Mouse (Mus musculus) bone marrow macrophage, adult 2 months (primary cell): ENCODE results near the gene Sart3. TPM values are rescaled to one million over a fixed set of nuclear protein-coding genes. Genes with fewer than 3 reads are reported as not detected.
"Not testable (repeated sequence)": the region's sequence is repeated elsewhere in the genome, so short reads cannot be mapped to it uniquely, and the experiment has no call there.

Source experiments
- H3K27ac ChIP-seq: 2 replicates; pipeline ENCODE4 v1.5.1; 2012; ENCODE audit warnings: low read depth, low read length; ENCODE audit not compliant: insufficient read depth
- H3K4me1 ChIP-seq: 2 replicates; pipeline ENCODE4 v1.6.1; 2012; ENCODE audit warnings: low read length; ENCODE audit not compliant: control insufficient read depth, insufficient read depth
- H3K4me3 ChIP-seq: 2 replicates; pipeline ENCODE4 v1.5.1; 2012; ENCODE audit warnings: mild to moderate bottlenecking, low read length, moderate library complexity; ENCODE audit not compliant: insufficient read depth
- CTCF ChIP-seq: IDR thresholded peaks from 2 replicates; pipeline ENCODE4 v1.5.1; 2012; ENCODE audit warnings: low read depth, mild to moderate bottlenecking, low read length, moderate library complexity
- POLR2A ChIP-seq: IDR thresholded peaks from 2 replicates; pipeline ENCODE4 v1.6.1; 2012; ENCODE audit warnings: mild to moderate bottlenecking, low read depth, low read length, borderline replicate concordance
- polyA plus RNA-seq: library from polyadenylated mRNA; stranded (reverse); fragments of >200 nt; gene quantifications from 2 replicates; pipeline ENCODE4 v1.2.4, GENCODE M21; 2012; ENCODE audit not compliant: missing spikeins, insufficient read depth, insufficient read length

Sart3 gene
- polyA plus RNA-seq, 1 experiment: 29.8 TPM

DNA sequence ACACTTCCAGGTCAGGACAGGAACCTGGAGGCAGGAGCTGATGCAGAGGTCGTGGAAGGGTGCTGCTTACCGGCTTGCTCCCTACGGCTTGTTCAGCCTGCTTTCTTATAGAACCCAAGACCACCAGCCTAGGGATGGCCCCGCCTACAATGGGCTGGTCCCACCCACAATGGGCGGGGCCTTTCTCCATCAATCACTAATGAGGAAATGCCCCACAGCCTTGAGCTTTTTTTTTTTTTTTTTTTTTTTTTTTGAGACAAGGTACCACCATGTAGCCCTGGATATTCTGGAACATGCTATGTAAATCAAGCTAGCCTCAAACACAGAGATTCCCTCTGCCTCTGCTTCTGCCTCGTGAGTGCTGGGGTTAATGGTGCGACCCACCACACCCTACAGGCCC is 9.6 kb upstream of the Sart3 start:
- H3K4me3 ChIP-seq: no peak overlapping the region
- TF ChIP-seq POLR2A (no peak), CTCF (no peak)
- H3K4me1 ChIP-seq: peaks cover 23% of the 10 kb centered on the region
- H3K27ac ChIP-seq: no peak overlapping the region

DNA sequence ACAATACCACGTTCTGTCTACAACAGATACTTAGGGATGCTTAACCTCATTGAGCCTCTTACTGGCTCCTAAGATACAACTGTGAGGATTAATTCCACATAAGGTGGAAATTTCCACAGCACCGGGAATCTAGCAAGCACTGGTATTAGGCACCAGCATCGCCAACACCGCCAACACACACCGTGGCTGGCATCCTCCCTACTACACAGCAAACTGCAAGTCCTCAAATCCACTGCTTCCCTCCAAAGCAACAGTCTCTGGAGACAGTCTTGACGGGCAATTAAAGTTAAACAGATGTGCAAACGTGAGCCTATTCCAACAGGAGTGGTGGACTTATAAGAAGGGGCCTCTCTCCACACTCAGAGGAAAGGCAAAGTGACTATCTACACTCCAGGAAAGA is 8.9 kb upstream of the Sart3 start:
- H3K4me3 ChIP-seq: no peak overlapping the region
- H3K27ac ChIP-seq: no peak overlapping the region
- peaks cover 24% of the 10 kb centered on the region for H3K4me1 ChIP-seq
- TF ChIP-seq POLR2A (no peak), CTCF (no peak)

DNA sequence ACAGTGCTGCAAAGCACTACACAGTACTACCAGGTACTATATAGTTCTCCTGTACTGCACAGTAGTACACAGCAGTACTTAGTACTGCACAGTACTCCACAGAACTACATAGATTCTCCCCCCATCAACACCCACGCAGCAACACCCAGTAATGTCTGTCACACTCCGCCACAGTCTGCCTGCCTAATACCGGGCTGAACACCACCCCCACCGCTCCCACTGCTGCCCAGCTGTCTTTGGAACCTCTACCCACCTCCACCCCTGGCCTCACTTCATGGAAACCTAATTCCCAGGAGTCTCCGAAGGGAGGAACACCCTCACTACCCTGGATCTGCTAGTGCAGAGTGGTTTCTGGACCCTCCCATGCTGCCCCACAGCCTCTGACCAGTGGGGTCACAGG is 8.5 kb upstream of the Sart3 start:
- Histone ChIP-seq H3K27ac (no peak overlapping the region), H3K4me1 (peaks cover 27% of the 10 kb centered on the region), H3K4me3 (no peak overlapping the region)
- TF ChIP-seq POLR2A: no peak
- TF ChIP-seq CTCF: no peak

DNA sequence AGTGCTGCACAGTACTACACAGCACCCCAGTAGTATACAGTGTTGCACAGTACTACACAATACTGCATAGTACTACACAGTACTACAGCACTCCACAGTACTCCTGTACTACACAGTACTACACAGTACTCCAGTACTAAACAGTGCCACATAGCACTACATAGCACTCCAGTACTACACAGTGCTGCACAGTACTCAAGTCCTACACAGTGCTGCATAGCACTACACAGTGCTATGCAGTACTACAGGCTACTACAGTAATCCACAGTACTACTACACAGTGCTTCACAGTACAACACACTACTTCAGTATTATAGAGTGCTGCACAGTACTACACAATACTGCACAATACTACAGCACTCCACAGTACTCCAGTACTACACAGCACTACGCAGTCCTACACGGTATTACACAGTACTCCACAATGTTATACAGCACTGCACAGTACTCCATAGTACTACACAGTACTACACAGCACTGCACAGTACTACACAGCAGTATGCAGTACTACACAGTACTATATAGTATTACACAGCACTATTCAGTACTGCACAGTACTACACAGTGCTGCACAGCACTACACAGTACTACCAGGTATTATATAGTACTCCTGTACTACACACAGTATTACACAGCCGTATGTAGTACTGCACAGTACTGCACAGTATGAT is 7.9 kb upstream of the Sart3 start:
- H3K27ac ChIP-seq: no peak overlapping the region
- TF ChIP-seq POLR2A (no peak), CTCF (no peak)
- H3K4me1 ChIP-seq: peaks cover 30% of the 10 kb centered on the region
- no peak overlapping the region for H3K4me3 ChIP-seq

DNA sequence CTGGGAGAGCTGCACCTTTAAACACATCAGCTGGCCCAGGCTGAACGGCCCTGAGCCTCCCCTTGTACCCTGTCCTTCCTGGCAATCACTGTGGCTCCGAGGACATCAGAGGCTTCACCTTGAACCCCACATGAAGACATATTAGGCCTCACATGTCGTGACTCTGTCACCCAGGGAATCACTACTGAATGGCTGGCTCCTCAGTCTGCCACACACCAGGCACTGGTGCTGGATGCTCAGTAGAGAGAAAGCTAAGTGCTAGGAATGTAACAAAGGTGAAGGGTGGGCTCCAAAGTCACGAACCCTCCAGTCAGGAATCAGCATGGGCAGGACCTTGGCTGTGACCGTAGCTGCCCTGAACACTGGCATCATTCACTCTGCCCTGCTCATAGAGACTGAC is 7.3 kb upstream of the Sart3 start:
- TF ChIP-seq CTCF (no peak), POLR2A (no peak)
- H3K27ac ChIP-seq: no peak overlapping the region
- no peak overlapping the region for H3K4me3 ChIP-seq
- H3K4me1 ChIP-seq: peaks cover 33% of the 10 kb centered on the region

DNA sequence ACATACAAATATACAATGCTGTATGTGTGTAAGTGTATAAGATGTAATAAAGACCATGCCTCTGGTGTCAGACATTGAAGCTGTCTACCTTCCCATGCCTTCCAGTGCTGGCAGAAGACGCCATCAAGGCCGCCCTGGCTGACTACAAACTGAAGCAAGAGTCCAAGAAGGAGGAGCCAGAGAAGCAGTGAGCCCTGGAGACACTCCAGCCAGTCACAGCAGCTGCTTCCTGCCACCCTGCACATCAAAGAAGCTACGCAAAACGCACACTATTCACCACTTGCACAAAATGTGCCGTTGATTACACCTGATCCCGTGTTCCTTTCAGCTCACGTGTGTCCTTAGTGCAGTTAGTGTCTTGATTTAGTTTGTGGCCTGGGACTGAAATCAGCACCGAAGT is 5.4 kb upstream of the Sart3 start:
- H3K27ac ChIP-seq, H3K4me3 ChIP-seq: not testable (repeated sequence)
- peaks cover 29% of the 10 kb centered on the region for H3K4me1 ChIP-seq

DNA sequence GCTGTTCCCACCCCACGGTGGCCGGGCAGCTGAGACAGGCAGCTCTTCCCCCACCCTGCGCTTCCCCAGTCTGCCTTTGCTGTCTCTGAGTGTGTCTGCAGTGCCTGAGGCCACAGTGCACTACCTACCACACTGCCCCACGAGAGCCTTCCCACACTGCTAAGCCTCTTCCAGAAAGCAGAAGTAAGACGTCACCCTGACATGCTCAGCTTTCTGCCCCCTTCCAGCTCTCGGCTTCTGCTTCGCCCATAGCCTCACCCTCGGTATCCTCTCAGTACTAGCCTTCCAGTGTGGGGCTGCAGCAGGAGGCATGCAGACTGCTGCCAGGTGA is 4.6 kb upstream of the Sart3 start:
- Histone ChIP-seq H3K27ac (peak overlapping the region; percentile 94), H3K4me1 (peaks cover 29% of the 10 kb centered on the region), H3K4me3 (no peak overlapping the region)
- TF ChIP-seq CTCF (no peak), POLR2A (no peak)

DNA sequence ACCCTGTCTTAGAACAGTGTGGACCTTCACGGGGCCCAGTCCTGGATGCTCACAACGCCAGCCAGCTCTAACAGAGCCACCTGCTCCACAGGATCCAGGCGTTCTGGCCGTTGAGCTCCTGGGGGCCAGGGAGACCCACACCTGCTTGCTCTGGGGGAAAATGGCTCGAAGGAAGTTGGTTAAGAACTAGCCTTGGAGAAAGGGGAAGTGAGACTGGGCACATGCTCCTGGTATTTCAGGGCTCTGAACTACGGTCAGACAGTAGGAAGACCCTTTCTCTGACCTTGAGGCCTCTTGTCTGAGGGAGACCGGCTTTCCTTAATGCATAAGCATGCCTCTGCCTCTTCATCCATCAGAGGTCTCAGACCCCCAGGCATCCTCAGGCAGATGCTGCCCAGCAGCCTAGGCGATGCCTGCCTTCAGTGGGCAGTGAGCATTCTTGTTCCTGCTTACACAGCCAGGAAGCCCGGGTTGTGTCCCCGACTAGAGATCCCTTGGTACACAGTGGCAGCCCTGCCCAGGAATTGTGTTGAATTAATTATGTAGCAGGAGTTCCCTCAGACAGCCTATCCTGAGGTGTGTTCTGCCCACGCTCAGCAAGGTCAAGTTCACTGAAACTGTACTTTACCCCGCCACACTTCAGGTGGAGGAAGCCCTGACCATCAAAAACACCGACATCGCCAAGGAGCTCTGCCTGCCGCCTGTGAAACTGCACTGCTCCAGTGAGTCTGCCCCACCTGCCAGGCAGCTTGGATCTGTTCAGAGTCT is 4.0 kb upstream of the Sart3 start:
- TF ChIP-seq CTCF: no peak
- no peak for TF ChIP-seq POLR2A
- Histone ChIP-seq H3K27ac (peak overlapping the region; percentile 94), H3K4me1 (peaks cover 29% of the 10 kb centered on the region), H3K4me3 (no peak overlapping the region)

DNA sequence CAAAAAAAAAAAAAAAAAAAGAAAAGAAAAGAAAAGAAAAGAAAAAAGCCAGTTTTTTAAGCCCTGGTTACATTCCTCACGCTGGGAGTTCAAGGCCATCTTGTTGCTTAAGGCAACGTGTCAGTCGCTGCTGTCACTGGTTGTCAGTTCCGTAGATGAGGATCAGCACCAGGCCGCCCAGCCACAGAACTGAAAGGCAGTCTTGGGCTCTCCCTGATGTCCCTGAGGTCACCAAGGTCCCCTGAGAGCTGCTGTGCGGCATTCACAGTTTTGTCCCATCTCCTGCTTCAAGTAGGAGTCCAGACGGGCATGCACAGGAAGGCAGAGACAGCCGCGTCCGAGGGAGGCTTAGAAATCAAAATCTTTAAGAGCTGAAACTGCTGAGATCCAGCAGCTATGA is 3.3 kb upstream of the Sart3 start:
- Histone ChIP-seq H3K4me1 (peaks cover 29% of the 10 kb centered on the region), H3K27ac (peak overlapping the region; percentile 94), H3K4me3 (no peak overlapping the region)
- TF ChIP-seq POLR2A (no peak), CTCF (no peak)

DNA sequence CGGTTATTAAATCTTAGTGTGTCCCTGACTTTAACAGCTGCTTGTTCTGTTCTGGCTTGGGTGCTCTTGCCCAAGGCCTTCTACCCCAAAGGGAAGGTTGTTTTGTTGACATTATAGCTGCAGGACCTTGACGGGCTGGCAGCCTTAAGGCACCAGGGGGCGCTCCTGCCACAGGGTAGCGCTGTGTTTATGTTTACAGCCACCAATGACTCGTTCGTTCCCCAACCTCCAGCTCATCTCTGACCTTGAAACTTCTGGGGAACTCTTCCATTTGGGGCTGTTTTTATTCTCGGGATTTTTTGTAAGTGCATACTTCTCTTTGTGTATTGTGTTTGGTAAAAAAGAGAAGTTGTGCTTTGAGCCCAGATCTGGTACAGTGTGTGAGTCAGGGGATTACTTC is 1.4 kb upstream of the Sart3 start:
- TF ChIP-seq POLR2A: no peak
- peak; percentile 87 for TF ChIP-seq CTCF
- H3K4me1 ChIP-seq: peaks cover 33% of the 10 kb centered on the region

More for the DNA sequence above, 1.4 kb upstream of the Sart3 start:
- Histone ChIP-seq H3K27ac (peak overlapping the region; percentile 58), H3K4me3 (peak overlapping the region; percentile 91)
